Mouse (Mus musculus): ENCODE data around the gene Pdzk1. TPM values are rescaled to one million over a fixed set of nuclear protein-coding genes. Genes with fewer than 3 reads are reported as not detected.

Gene Pdzk1
- polyA plus RNA-seq, 1 experiment, result 0.89 TPM

DNA sequence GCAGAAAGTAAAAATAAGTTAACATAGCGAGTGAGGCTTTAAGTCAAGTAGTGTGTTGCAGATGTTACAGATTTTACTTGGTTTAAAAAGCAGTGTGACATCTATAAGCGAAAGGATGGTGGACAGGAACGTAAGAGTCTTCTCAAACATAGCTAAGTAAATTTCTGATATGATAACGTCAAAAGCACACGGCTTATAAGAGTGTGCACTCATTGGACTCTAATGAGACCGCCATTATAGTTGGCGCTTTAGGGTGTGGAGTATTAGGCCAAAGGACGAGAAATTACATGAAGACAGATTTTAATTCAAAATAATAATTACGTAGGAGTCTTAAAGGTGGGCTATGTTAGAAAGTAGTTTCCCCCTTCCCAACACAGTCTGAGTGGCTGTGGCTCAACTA is 76.5 kb downstream of the Pdzk1 start:
- Histone ChIP-seq H3K27me3 (replicated peaks) (peaks cover 4% of the 10 kb centered on the region), H3K4me3 (replicated peaks) (peak overlapping the region; percentile 99), H3K36me3 (replicated peaks; ENCODE audit: low read length) (peaks cover 2% of the 10 kb centered on the region), H3K4me1 (peaks cover 36% of the 10 kb centered on the region), H3K9me3 (no peaks in the 10 kb centered on the region)
- no peak for TF ChIP-seq FLI1 (IDR thresholded peaks at IDR 0.05; ENCODE audit: low read length)
- no peak for TF ChIP-seq GATA1 (IDR thresholded peaks at IDR 0.05; ENCODE audit: borderline replicate concordance, low read length)

Other genes starting within 250 kb of the Pdzk1 start
- 4.6 and 15.4 TPM in 2 replicates for gene Polr3gl, start 235.1 kb upstream of the Pdzk1 start, polyA plus RNA-seq (2012; ENCODE audit: insufficient read depth, low replicate concordance)
- gene Ankrd34a, start 232.6 kb upstream of the Pdzk1 start, polyA plus RNA-seq (2012; ENCODE audit: insufficient read depth, low replicate concordance), result not detected in 2 replicates
- 1.2 TPM in 1 of 2 replicates, not detected in the other for gene Lix1l, start 228.1 kb upstream of the Pdzk1 start, polyA plus RNA-seq (2012; ENCODE audit: insufficient read depth, low replicate concordance)
- gene Rbm8a, start 199.4 kb upstream of the Pdzk1 start, polyA plus RNA-seq (2012; ENCODE audit: insufficient read depth, low replicate concordance), result 14.0 and 112 TPM in 2 replicates
- 2.2 TPM in 1 of 2 replicates, not detected in the other for gene Pex11b, start 193.9 kb upstream of the Pdzk1 start, polyA plus RNA-seq (2012; ENCODE audit: insufficient read depth, low replicate concordance)
- gene Gm42957, start 193.8 kb upstream of the Pdzk1 start, polyA plus RNA-seq (2012; ENCODE audit: insufficient read depth, low replicate concordance), result not detected in 2 replicates
- gene Itga10, start 183.7 kb upstream of the Pdzk1 start, polyA plus RNA-seq (2012; ENCODE audit: insufficient read depth, low replicate concordance), result 0.01 TPM in 1 of 2 replicates, not detected in the other
- 9.5 and 30.5 TPM in 2 replicates for gene Ankrd35, start 159.2 kb upstream of the Pdzk1 start, polyA plus RNA-seq (2012; ENCODE audit: insufficient read depth, low replicate concordance)
- 30.6 and 32.8 TPM in 2 replicates for gene Pias3, start 132.9 kb upstream of the Pdzk1 start, polyA plus RNA-seq (2012; ENCODE audit: insufficient read depth, low replicate concordance)
- 0.17 TPM in 1 of 2 replicates, not detected in the other for gene Nudt17, start 120.7 kb upstream of the Pdzk1 start, polyA plus RNA-seq (2012; ENCODE audit: insufficient read depth, low replicate concordance)
- 0.70 and 5.0 TPM in 2 replicates for gene Polr3c, start 101.7 kb upstream of the Pdzk1 start, polyA plus RNA-seq (2012; ENCODE audit: insufficient read depth, low replicate concordance)
- 2.5 and 19.1 TPM in 2 replicates for gene Rnf115, start 101.6 kb upstream of the Pdzk1 start, polyA plus RNA-seq (2012; ENCODE audit: insufficient read depth, low replicate concordance)
- gene Cd160, start 67 bp downstream of the Pdzk1 start, polyA plus RNA-seq (2012; ENCODE audit: insufficient read depth, low replicate concordance), result not detected in 2 replicates
- not detected in 2 replicates for gene Gja5, start 75.4 kb downstream of the Pdzk1 start, polyA plus RNA-seq (2012; ENCODE audit: insufficient read depth, low replicate concordance)
- gene Gpr89, start 76.1 kb downstream of the Pdzk1 start, polyA plus RNA-seq (2012; ENCODE audit: insufficient read depth, low replicate concordance), result 0.97 and 1.8 TPM in 2 replicates
- not detected in 2 replicates for gene Gja8, start 96.7 kb downstream of the Pdzk1 start, polyA plus RNA-seq (2012; ENCODE audit: insufficient read depth, low replicate concordance)